Mouse (Mus musculus) neural tube, embryonic 14.5 days (tissue): ENCODE data around the gene Olfr1389. TPM values are rescaled to one million over a fixed set of nuclear protein-coding genes. Genes with fewer than 3 reads are reported as not detected.
"Not testable (repeated sequence)": the region's sequence is repeated elsewhere in the genome, so short reads cannot be mapped to it uniquely, and the experiment has no call there.

ENCODE experiments used
- ATAC-seq: fragments of 200-750 bp; cut with Nextera tagmentation; 2 replicates; pipeline ENCODE4 v1.8.0; 2017; ENCODE audit warnings: low read depth, mild to moderate bottlenecking, moderate TSS enrichment, moderate library complexity
- H3K27ac ChIP-seq: fragments of 300-500 bp; sonication (generic); 2 replicates; pipeline ENCODE4 v1.5.1; 2014; ENCODE audit warnings: low read depth, mild to moderate bottlenecking, control low read depth, low read length, moderate library complexity, mixed read lengths
- H3K27me3 ChIP-seq: fragments of 300-500 bp; sonication (generic); 2 replicates; pipeline ENCODE4 v1.6.1; 2014; ENCODE audit warnings: low read length; ENCODE audit not compliant: control insufficient read depth, insufficient read depth
- H3K36me3 ChIP-seq: fragments of 300-500 bp; sonication (generic); 2 replicates; pipeline ENCODE4 v1.6.1; 2014; ENCODE audit warnings: low read length, mixed read lengths; ENCODE audit not compliant: control insufficient read depth, insufficient read depth
- H3K4me1 ChIP-seq: fragments of 300-500 bp; sonication (generic); 2 replicates; pipeline ENCODE4 v1.6.1; 2014; ENCODE audit warnings: low read length; ENCODE audit not compliant: control insufficient read depth, insufficient read depth
- H3K4me2 ChIP-seq: fragments of 300-500 bp; sonication (generic); 2 replicates; pipeline ENCODE4 v1.6.1; 2014; ENCODE audit warnings: mild to moderate bottlenecking, low read depth, low read length, control low read depth
- H3K4me3 ChIP-seq: fragments of 300-500 bp; sonication (generic); 2 replicates; pipeline ENCODE4 v1.5.1; 2014; ENCODE audit warnings: low read depth, low read length, control low read depth, mixed read lengths
- H3K9ac ChIP-seq: fragments of 300-500 bp; sonication (generic); replicated peaks from 2 replicates; pipeline ENCODE4 v1.6.1; 2014; ENCODE audit warnings: low read depth, mild to moderate bottlenecking, control low read depth, low read length, mixed read lengths
- H3K9me3 ChIP-seq: fragments of 300-500 bp; sonication (generic); 2 replicates; pipeline ENCODE4 v1.6.1; 2016; ENCODE audit warnings: low read length; ENCODE audit not compliant: control insufficient read depth
- WGBS: fragments of 180-500 bp; shearing (Covaris S2); extraction: QIAGEN DNeasy Blood & Tissue Kit; methylation state at CpG from one replicate; pipeline ENCODE4 v1.1.7; 2014; 5-methylcytosine and 5-hydroxymethylcytosine counted together
- polyA plus RNA-seq: library from polyadenylated mRNA; unstranded; fragments of >200 nt; fragmentation: Nextera tagmentation; extraction: Ambion mirVana; gene quantifications from 2 replicates; pipeline ENCODE4 v1.2.1, GENCODE M21; 2014

Olfr1389 gene
- polyA plus RNA-seq, 1 experiment from 2014 or later: not detected

GRCm38 (mm10) chr11:49455043-49455442 is 32.2 kb downstream of the Olfr1389 start, which contains the start of gene Olfr1387:
Gene Olfr1387, plus strand, starts transcription at chr11:49455343.
- no peaks in the 10 kb centered on the region for H3K36me3 ChIP-seq
- H3K9me3 ChIP-seq: no peaks in the 10 kb centered on the region
- no peak for ATAC-seq
- no peaks in the 10 kb centered on the region for H3K4me1 ChIP-seq
- no peak within 1 kb of the TSS for H3K4me3 ChIP-seq
- H3K4me2 ChIP-seq: no peak within 1 kb of the TSS
- no peak within 1 kb of the TSS for H3K9ac ChIP-seq
- H3K27me3 ChIP-seq: no peaks in the 10 kb centered on the region
- no peak within 1 kb of the TSS for H3K27ac ChIP-seq
- 78% methylated on average over 1 of the region's 1 CpGs for WGBS

DNA sequence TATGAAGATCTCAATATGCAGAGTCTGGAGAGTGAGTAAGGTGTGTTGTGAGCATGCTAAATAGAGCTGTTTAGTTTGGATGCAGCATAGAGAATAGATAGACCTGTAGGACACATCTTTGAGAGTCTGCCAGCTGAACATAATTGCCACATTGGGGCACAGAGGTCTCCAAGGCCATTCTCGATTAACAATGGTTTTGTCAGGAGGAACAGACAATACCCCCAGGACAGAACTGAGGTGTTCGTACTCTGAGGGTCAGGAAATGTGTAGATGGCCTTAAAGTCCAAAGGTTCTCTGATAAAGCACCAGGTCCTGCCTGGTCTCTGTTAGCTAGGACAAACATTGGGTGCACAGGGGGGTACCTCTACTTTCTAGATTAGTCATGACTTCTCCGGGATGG is 41.9 kb downstream of the Olfr1389 start, which contains the start of gene Olfr1386:
Gene Olfr1386, plus strand, starts transcription at position 301 of the 400 bp plus-strand sequence.
- ATAC-seq, H3K27ac ChIP-seq, H3K9ac ChIP-seq, H3K4me1 ChIP-seq, H3K36me3 ChIP-seq, H3K9me3 ChIP-seq, H3K27me3 ChIP-seq, H3K4me3 ChIP-seq, H3K4me2 ChIP-seq: not testable (repeated sequence)
- WGBS: 83% methylated on average over 2 of the region's 3 CpGs

Other genes with a start within 250 kb of the Olfr1389 start
- gene Btnl9, start 235.9 kb upstream of the Olfr1389 start, polyA plus RNA-seq: 0.17 and 0.23 TPM in 2 replicates
- gene Zfp62, start 219.8 kb upstream of the Olfr1389 start, polyA plus RNA-seq: 49.6 and 54.4 TPM in 2 replicates
- gene Mgat1, start 178.9 kb upstream of the Olfr1389 start, polyA plus RNA-seq: 22.6 and 29.3 TPM in 2 replicates
- gene Olfr1393, start 144.8 kb upstream of the Olfr1389 start, polyA plus RNA-seq: 0.09 TPM in 1 of 2 replicates, not detected in the other
- not detected in 2 replicates for gene Olfr1392, start 137.8 kb upstream of the Olfr1389 start, polyA plus RNA-seq
- gene Olfr10, start 118.3 kb upstream of the Olfr1389 start, polyA plus RNA-seq: not detected in 2 replicates
- gene Olfr1391, start 100.3 kb upstream of the Olfr1389 start, polyA plus RNA-seq: not detected in 2 replicates
- not detected in 2 replicates for gene Olfr1390, start 87.9 kb upstream of the Olfr1389 start, polyA plus RNA-seq
- 0.15 TPM in 1 of 2 replicates, not detected in the other for gene Olfr1388, start 13.6 kb downstream of the Olfr1389 start, polyA plus RNA-seq
- gene Olfr1387, start 32.3 kb downstream of the Olfr1389 start, polyA plus RNA-seq: not detected in 2 replicates
- gene Olfr1386, start 42.0 kb downstream of the Olfr1389 start, polyA plus RNA-seq: not detected in 2 replicates
- not detected in 2 replicates for gene Olfr1385, start 66.0 kb downstream of the Olfr1389 start, polyA plus RNA-seq
- gene Olfr1384, start 83.7 kb downstream of the Olfr1389 start, polyA plus RNA-seq: not detected in 2 replicates
- gene Olfr1383, start 96.6 kb downstream of the Olfr1389 start, polyA plus RNA-seq: not detected in 2 replicates
- gene Olfr1382, start 105.2 kb downstream of the Olfr1389 start, polyA plus RNA-seq: not detected in 2 replicates
- gene Olfr1381, start 120.4 kb downstream of the Olfr1389 start, polyA plus RNA-seq: 0.05 TPM in 1 of 2 replicates, not detected in the other
- gene Olfr1380, start 133.8 kb downstream of the Olfr1389 start, polyA plus RNA-seq: not detected in 2 replicates
- gene Flt4, start 186.2 kb downstream of the Olfr1389 start, polyA plus RNA-seq: 1.5 and 2.3 TPM in 2 replicates
- not detected in 2 replicates for gene Scgb3a1, start 240.5 kb downstream of the Olfr1389 start, polyA plus RNA-seq